Mouse (Mus musculus): ENCODE data around the gene Usp28.
A peak's percentile ranks its signal among the peaks of the same experiment; 100 is the strongest.

Usp28 gene

GRCm38 (mm10) chr9:49023956-49024355 lies 38.8 kb downstream of the Usp28 start:
- no peak for DNase-seq (ENCODE audit: low spot score)

DNA sequence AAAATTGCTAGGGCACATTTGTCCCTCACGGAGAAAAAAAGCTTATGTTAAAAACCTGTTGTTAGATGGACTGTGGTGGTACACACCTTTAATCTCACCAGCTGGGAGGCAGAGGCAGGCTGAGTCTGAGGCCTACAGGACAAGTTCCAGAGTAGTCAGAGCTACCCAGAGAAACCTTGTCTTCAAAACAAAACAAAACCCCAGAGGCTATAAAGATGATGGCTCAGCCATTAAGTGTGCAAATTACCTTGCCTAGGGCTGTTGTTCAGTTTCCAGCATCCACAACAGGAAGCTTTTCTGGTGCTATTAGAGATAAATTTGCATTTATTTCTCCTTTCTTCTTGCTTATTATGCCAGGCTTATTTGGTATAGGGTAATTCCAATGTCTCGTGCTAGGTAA lies 39.4 kb downstream of the Usp28 start:
- DNase-seq (ENCODE audit: low spot score) = no peak

DNA sequence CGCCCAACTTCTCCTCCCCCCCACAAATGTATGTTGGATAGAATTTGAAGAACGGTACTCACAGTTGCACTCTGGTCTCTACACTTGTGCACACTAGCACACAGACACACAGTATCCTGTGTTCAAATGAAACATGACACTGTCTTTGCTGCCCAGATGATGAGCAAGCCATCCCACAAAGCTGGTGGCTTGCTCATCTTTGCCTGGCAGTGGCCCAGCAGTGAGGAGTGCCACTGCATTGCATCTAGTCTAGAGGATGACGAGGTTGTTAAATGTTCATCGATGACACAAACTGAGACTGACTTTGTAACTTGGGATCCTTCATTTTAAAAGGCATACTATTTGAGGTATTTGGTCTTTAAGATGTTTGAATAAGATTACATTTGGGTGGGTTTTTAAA lies 49.6 kb downstream of the Usp28 start:
- no peak for DNase-seq (ENCODE audit: low spot score)

DNA sequence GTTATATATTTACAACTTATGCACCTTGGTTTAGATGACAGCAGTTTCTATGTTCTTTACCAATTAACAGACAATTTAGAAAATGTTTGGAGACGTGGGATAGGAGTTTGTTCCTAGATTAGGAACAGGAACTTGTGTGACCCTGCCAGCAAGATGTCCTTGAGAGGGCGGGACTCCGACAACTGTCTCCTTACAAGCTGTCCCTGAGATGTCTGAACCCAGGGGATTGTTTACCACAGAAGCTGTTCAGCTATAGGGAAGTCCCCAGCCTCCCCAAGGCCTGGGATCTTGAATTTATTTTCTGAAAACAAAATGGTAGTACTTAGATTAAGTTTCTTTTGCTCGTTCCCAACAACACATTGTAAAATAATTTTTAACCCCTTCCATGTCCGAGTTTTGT lies 65.7 kb downstream of the Usp28 start:
- DNase-seq (ENCODE audit: low spot score) = no peak

- peak; percentile 85 for DNase-seq (ENCODE audit: low spot score)
These were observed 66.2 kb downstream of the Usp28 start for GRCm38 (mm10) chr9:49051349-49051748.

- no peak for DNase-seq (ENCODE audit: low spot score)
These were observed 68.9 kb downstream of the Usp28 start for GRCm38 (mm10) chr9:49054028-49054427.

DNA sequence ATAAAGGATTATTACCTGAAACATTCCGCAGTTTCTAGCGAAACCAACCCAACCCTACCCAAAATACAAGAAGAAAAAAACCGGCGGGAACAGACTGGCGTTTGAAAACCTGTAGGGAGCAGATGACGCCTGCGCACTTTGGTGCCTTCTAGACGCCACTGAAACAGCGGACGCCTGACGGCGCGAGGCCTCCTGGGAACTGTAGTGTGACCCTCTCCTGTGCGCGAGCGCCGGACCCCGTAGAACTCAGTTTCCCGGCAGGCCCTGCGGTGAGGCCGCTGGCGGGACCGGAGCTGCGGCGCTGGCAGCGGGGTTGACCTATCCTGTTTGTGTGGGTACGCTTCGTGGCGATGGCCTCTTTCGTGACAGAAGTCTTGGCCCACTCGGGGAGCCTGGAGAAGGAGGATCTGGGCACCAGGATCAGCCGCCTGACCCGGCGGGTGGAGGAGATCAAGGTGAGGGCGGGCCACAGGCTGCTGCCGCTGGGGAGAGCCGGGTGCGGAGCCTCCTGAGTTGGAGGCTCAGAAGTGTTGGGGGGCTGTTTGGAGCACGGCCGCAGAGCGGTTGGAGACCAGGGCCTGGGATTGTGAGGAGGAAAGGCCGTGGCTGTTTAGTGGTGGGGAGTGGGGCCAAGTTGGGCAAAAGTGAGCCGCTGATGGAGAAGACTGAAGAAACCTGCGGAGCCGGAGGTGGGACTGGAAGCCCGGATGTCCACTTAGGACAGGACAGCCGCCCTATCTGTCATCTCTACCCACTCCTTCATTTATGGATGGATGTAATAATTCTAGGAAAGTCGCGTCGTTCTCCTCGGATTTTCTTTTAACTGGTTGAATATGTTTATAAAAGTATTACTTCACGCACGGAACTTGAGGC lies 70.4 kb downstream of the Usp28 start, which contains the start of gene Zw10:
Gene Zw10, plus strand, starts transcription at position 281 of the 873 bp plus-strand sequence.
- DNase-seq (ENCODE audit: low spot score) = peak; percentile 99

GRCm38 (mm10) chr9:49076847-49077246 lies 91.7 kb downstream of the Usp28 start:
- no peak for DNase-seq (ENCODE audit: low spot score)

- DNase-seq (ENCODE audit: low spot score) = no peak
These were observed 95.9 kb downstream of the Usp28 start, which contains the start of gene Tmprss5 for GRCm38 (mm10) chr9:49081107-49081506. Tmprss5 (plus strand) TSS chr9:49081260.

GRCm38 (mm10) chr9:49081561-49081960 lies 96.4 kb downstream of the Usp28 start:
- peak; percentile 91 for DNase-seq (ENCODE audit: low spot score)

DNA sequence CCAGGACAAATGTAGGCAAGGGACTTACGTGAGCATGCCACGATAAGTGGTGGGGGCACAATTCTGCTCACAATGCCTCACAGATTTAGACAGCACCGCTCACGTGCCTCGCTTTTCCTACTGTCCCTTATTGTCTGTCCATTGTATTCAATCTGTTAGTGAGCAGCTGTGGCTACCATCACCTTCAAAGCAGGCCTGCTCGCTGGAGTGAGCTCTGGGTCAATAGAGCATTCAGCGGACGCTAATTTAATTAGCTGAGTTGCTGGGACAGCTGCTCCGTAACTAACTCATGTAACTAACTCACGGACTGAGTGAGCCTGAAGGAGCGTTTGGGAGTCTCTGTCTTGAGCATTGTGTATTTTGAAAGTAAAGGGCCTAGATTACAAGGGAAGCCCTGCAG lies 102.1 kb downstream of the Usp28 start:
- peak; percentile 81 for DNase-seq (ENCODE audit: low spot score)
